In genomic region chr2:58282259-58282910, GRCm38 (mm10) we compare ENCODE assay signal across 8 mouse cellular contexts.
DNase-seq lines count a peak whose midpoint lies in the region; ATAC-seq and TF ChIP-seq lines count a peak whose summit lies in the region.

No protein-coding gene starts in this region.

- H3K4me2 ChIP-seq in forebrain, embryonic 16.5 days (ENCODE audit: low read length), result no peak overlapping the region
- no peak overlapping the region for H3K4me2 ChIP-seq in intestine, postnatal 0 days (replicated peaks; ENCODE audit: low read depth)
- H3K4me2 ChIP-seq in liver, embryonic 11.5 days, result no peak overlapping the region
- no peak overlapping the region for H3K4me2 ChIP-seq in neural tube, embryonic 14.5 days (ENCODE audit: low read depth, low read length)

- WGBS in forebrain, embryonic 16.5 days, result 53% methylated on average over 8 of the region's 8 CpGs
- 59% methylated on average over 8 of the region's 8 CpGs for WGBS in intestine, postnatal 0 days
- 47% methylated on average over 8 of the region's 8 CpGs for WGBS in liver, embryonic 11.5 days
- 54% methylated on average over 8 of the region's 8 CpGs for WGBS in neural tube, embryonic 14.5 days

- ATAC-seq in forebrain, embryonic 16.5 days, result peak; percentile 49; the same call in 1 of the 2 replicates
- peak; percentile 70; the same call in 1 of the 2 replicates for ATAC-seq in intestine, postnatal 0 days
- ATAC-seq in liver, embryonic 11.5 days (replicated peaks; ENCODE audit: low FRiP score), result peak; percentile 68; the same call in 1 of the 2 replicates
- ATAC-seq in neural tube, embryonic 14.5 days (ENCODE audit: low read depth), result 0 out of 2 replicates have a peak, but pooled peaks have one; percentile 56

- no peak overlapping the region for H3K27ac ChIP-seq in forebrain, embryonic 16.5 days (ENCODE audit: low read length)
- H3K27ac ChIP-seq in intestine, postnatal 0 days (ENCODE audit: low read depth, low read length), result no peak overlapping the region
- H3K27ac ChIP-seq in liver, embryonic 11.5 days (ENCODE audit: low read depth, low read length), result no peak overlapping the region
- no peak overlapping the region for H3K27ac ChIP-seq in neural tube, embryonic 14.5 days (ENCODE audit: low read depth, low read length)

- no peaks in the 10 kb centered on the region for H3K36me3 ChIP-seq in forebrain, embryonic 16.5 days (ENCODE audit: control insufficient read depth, insufficient read depth)
- H3K36me3 ChIP-seq in intestine, postnatal 0 days (ENCODE audit: control insufficient read depth, insufficient read depth), result peaks cover 5% of the 10 kb centered on the region; the same call in 1 of the 2 replicates
- no peaks in the 10 kb centered on the region for H3K36me3 ChIP-seq in liver, embryonic 11.5 days (ENCODE audit: control insufficient read depth, insufficient read depth, low read length)
- H3K36me3 ChIP-seq in neural tube, embryonic 14.5 days (ENCODE audit: control insufficient read depth, insufficient read depth, low read length), result no peaks in the 10 kb centered on the region

- H3K4me1 ChIP-seq in forebrain, embryonic 16.5 days (replicated peaks; ENCODE audit: control insufficient read depth, insufficient read depth, low read length), result no peaks in the 10 kb centered on the region
- no peaks in the 10 kb centered on the region for H3K4me1 ChIP-seq in intestine, postnatal 0 days (replicated peaks; ENCODE audit: control insufficient read depth, insufficient read depth, low read length)
- no peaks in the 10 kb centered on the region for H3K4me1 ChIP-seq in liver, embryonic 11.5 days (replicated peaks; ENCODE audit: control insufficient read depth, insufficient read depth, low read length)
- no peaks in the 10 kb centered on the region for H3K4me1 ChIP-seq in neural tube, embryonic 14.5 days (ENCODE audit: control insufficient read depth, insufficient read depth, low read length)

- H3K9ac ChIP-seq in forebrain, embryonic 16.5 days (replicated peaks; ENCODE audit: low read depth, low read length), result no peak overlapping the region
- no peak overlapping the region for H3K9ac ChIP-seq in intestine, postnatal 0 days (ENCODE audit: low read depth, low read length)
- no peak overlapping the region for H3K9ac ChIP-seq in liver, embryonic 11.5 days (ENCODE audit: low read depth, low read length)
- H3K9ac ChIP-seq in neural tube, embryonic 14.5 days (replicated peaks; ENCODE audit: low read depth, low read length), result no peak overlapping the region

- no peaks in the 10 kb centered on the region for H3K27me3 ChIP-seq in forebrain, embryonic 16.5 days (replicated peaks; ENCODE audit: control insufficient read depth, insufficient read depth, low read length)
- no peaks in the 10 kb centered on the region for H3K27me3 ChIP-seq in intestine, postnatal 0 days (replicated peaks; ENCODE audit: control insufficient read depth, insufficient read depth, low read length)
- no peaks in the 10 kb centered on the region for H3K27me3 ChIP-seq in liver, embryonic 11.5 days (replicated peaks; ENCODE audit: control insufficient read depth, insufficient read depth, low read length)
- H3K27me3 ChIP-seq in neural tube, embryonic 14.5 days (ENCODE audit: control insufficient read depth, insufficient read depth, low read length), result no peaks in the 10 kb centered on the region

- H3K4me3 ChIP-seq in forebrain, embryonic 16.5 days (replicated peaks; ENCODE audit: low read length), result no peak overlapping the region
- no peak overlapping the region for H3K4me3 ChIP-seq in intestine, postnatal 0 days (ENCODE audit: low read depth, low read length)
- H3K4me3 ChIP-seq in liver, embryonic 11.5 days (ENCODE audit: low read depth, low read length), result no peak overlapping the region
- H3K4me3 ChIP-seq in neural tube, embryonic 14.5 days (ENCODE audit: low read depth, low read length), result no peak overlapping the region

- peak; percentile 39 for DNase-seq in 3134 (ENCODE audit: extremely low read depth, insufficient read length, low spot score)
- DNase-seq in ES-CJ7 (ENCODE audit: low read depth, low spot score), result peak; percentile 81
- peak; percentile 32 for DNase-seq in cerebellum, adult 11 months
- no peak for DNase-seq in liver, embryonic 11.5 days (ENCODE audit: low spot score)
- peak; percentile 73 for DNase-seq in thymus, postnatal 25 days

- no peaks in the 10 kb centered on the region for H3K9me3 ChIP-seq in forebrain, embryonic 16.5 days (ENCODE audit: control insufficient read depth, low read length)
- H3K9me3 ChIP-seq in intestine, postnatal 0 days (ENCODE audit: control insufficient read depth), result no peaks in the 10 kb centered on the region
- no peaks in the 10 kb centered on the region for H3K9me3 ChIP-seq in liver, embryonic 11.5 days (ENCODE audit: control insufficient read depth, low read length)
- no peaks in the 10 kb centered on the region for H3K9me3 ChIP-seq in neural tube, embryonic 14.5 days (ENCODE audit: control insufficient read depth, low read length)

- peak; percentile 81 for TF ChIP-seq CTCF in intestine, postnatal 0 days (IDR thresholded peaks at IDR 0.05; ENCODE audit: low read depth)
